Mouse (Mus musculus) WW6 (cell line): ENCODE results near the gene Cck.

Source experiments
- DNase-seq: peaks from one replicate; pipeline ENCODE4 v3.0.0-alpha.2; 2013; ENCODE audit warnings: low read depth, low spot score

The Cck gene

DNA sequence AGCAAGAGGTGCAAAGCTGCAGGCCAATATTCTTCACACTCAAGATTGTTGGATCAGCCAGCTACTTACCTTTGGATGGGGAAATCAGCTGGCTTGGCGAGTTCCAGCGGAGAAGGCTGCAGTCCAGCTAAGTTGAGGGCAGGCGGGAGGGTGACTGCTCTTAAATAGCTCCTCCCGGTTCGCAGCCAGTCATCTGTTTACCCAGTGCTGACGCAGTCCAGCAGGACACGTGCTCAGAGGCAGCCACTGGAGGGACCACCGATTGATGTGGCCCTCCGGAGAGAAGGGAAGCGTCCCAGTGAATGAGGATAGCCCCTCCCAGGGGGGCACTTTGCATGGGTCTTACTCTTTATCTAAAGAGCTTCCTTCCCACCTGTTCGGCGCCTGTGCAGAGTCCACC lies at the start of gene Cck:
Cck (minus strand) TSS at position 166 of the 400 bp plus-strand sequence.
- no peak for DNase-seq

GRCm38 (mm10) chr9:121541530-121541929 lies 46.0 kb upstream of the Cck start:
- no peak for DNase-seq

GRCm38 (mm10) chr9:121532626-121533025 lies 37.1 kb upstream of the Cck start:
- DNase-seq: no peak

DNA sequence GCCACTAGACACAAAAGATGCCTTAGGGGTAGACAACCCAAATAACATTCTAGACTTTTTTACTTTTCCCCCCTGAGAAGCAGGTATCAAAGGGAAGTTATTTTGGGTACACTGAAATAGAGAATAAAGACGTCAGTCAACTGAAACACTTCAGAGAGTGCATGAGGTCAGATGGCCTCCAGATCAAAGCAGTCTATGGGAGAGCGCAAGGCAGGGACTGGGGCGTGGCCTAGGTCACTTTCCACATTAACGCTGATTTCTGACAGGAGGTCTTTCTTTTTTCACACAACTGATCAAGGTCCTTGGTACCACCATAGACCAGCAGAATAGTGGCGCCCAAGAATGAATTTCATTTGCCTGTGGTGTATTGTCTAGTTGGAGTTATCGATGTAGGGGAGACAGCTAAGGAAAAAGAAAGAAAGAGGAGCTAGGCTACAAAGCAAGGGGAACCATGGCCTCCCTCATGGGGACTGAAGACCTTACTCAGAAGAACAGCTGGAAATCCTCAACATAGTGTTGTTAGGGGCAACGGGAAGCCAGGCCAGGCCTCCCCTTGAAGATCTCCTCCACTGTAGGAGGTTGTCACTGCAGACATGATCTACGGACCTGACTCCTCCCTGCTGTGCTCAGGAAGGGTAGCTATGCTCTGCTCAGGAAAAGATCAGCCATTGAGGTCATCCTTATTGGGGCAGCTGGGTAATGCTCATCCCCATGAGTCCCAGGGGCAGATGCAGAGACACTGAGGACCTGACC lies 33.3 kb upstream of the Cck start:
- no peak for DNase-seq

GRCm38 (mm10) chr9:121526171-121526570 lies 30.7 kb upstream of the Cck start:
- DNase-seq: no peak

DNA sequence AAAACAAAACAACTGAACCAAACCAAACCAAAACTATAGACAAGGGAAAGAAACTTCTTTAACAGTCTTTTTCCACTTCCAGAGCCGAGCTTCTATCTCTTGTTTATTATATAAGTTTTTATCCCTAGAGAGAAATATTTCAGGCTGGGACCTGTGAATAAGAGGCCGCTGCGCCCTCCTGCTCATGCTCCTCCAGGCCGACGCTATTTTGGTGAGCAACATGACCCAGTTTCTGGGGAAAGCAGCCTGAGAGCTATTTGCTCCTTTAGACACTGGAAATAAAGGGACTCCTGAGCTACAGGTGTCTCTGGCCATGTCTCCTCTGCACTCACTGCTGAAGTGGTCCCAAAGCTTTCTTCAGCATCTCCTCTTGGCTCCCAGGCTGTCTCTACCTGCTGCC lies 24.6 kb upstream of the Cck start:
- DNase-seq: no peak

DNA sequence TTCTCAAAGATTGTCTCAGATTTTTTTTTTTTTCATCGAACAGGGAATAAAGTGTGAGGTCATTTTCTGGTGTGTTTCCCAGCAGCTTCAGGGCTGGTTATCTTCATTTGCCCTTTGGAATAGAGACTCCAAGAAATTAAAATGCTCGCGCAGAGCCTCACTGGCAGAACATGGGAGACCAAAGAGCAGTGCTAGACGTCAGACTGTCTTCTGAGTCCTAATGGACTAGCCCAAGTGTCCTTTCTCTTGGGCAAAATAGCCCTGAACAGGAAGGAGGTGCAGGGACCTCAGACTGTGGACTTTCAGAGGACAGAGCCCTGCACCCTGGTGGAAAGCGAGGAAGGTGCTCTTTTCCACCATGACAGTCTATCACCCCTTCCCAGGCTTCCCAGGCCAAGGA lies 19.0 kb upstream of the Cck start:
- no peak for DNase-seq

DNA sequence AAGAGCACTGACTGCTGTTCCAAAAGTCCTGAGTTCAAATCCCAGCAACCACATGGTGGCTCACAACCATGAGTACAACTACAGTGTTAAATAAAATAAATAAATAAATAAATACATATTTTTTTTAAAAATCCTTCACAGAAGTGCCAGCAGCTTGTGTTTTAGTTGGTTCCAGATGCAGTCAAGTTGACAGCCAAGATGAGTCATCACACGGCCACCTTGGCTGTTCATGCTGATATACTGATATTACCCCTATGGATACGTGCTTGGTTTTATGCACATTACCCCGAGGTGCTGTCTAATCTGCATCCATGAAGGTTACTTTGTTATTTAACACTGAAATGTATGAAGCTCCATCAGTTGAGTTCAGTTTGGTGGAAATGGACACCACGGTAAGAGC lies 16.4 kb upstream of the Cck start:
- DNase-seq: no peak

- no peak for DNase-seq
Measured at GRCm38 (mm10) chr9:121506478-121507180, 11.1 kb upstream of the Cck start.

GRCm38 (mm10) chr9:121505346-121505745 lies 9.9 kb upstream of the Cck start:
- DNase-seq: no peak

- no peak for DNase-seq
Measured at GRCm38 (mm10) chr9:121496102-121496501, 608 bp upstream of the Cck start.

GRCm38 (mm10) chr9:121494006-121494767 lies 1.3 kb downstream of the Cck start:
- peak; percentile 38 for DNase-seq

- no peak for DNase-seq
Measured at GRCm38 (mm10) chr9:121491592-121492240, 3.8 kb downstream of the Cck start.

- no peak for DNase-seq
Measured at GRCm38 (mm10) chr9:121487216-121487615, 8.3 kb downstream of the Cck start.

GRCm38 (mm10) chr9:121479453-121479852 lies 16.0 kb downstream of the Cck start:
- DNase-seq: peak; percentile 52

DNA sequence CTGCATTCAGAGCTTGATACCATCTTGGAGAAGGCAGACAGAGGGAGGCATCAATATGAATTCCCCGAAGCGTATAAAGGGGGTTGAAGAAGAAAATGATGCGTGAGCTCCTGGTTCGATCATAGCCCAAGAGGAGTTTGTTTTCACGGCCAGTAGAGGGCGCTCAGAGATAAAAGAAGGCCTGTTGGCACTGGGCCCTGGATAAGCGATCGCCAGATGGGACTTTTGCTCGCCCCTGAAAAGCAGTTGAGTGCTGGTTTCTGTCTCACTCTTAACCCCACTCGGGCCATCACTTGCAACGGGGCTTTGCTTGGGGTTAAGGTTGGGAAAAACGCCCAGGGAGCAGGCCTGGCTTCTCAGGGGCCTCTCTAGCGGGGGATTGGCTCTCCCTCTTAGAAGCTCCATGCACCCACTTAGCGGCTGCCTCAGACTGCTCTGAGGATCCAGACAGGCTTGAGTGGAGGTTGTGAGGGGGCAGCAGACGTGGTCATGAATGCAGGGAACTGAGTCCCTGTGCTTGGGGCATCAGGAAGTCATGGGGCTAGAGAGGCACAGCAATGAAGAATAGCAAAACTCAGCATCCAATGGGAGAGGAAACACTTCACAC lies 18.1 kb downstream of the Cck start:
- peak; percentile 47 for DNase-seq

DNA sequence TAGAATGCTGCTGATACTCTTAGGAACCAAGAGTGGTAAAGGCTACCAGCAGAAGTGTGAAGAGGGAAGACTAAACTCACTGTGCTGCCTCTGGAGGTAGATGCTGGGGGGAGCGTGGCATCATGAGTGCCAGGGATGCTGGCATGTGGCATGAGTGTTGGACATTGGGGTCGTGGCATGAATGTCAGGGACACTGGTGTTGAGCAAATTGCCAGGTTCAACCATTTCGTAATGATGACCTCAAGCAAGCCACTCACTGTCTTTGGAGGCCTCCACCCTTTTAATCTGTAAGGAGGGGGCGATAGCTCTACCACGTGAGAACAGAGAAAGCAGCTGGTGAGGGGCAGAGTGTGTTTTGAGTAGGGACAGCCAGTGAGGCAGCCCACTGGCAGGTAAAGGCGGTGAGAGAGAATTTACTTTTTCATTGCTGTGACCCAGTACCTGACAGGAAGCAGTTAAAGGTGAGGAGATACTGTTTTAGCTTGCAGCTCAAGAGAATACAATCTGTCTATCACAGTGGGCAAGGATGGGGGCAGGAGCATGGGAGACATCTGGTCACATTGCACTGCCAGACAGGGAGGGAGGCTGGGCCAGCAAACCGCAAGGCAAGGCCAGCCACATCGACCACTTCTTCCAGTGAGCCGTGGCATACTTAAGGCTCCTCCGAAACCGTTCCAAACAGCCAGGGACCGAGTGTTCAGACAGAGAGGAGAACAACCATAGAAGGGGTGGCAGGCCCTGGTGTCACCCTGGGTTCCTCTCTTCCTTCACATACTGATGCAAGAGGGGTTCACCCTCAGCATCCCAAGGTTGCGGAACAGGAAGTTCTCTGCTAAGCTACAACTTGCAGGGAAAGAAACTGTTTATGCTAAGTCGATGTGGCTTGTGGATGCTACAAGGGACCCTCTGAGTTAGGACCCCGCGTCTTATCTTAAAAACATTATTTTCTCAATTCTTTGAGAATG lies 19.7 kb downstream of the Cck start:
- no peak for DNase-seq

GRCm38 (mm10) chr9:121474771-121475170 lies 20.7 kb downstream of the Cck start:
- no peak for DNase-seq

DNA sequence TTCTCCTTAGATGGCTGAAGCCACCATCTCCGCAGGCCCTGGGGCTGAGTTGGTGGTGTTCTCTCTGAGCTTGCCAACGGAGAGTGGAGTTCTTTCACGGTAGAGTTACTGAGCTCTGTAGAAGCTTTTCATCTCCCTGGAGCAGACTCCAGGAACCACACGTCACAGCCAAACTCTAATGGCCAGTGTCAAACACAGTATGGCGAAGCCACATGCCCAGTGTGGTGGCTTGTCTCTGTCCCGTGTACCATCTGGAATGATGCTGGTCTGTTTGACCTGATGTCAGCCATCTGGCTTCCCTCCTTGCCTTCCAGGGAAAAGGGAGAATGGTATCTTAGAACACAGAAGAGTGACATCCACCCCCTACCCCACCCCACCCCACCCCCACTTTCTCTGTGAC lies 25.8 kb downstream of the Cck start:
- no peak for DNase-seq

DNA sequence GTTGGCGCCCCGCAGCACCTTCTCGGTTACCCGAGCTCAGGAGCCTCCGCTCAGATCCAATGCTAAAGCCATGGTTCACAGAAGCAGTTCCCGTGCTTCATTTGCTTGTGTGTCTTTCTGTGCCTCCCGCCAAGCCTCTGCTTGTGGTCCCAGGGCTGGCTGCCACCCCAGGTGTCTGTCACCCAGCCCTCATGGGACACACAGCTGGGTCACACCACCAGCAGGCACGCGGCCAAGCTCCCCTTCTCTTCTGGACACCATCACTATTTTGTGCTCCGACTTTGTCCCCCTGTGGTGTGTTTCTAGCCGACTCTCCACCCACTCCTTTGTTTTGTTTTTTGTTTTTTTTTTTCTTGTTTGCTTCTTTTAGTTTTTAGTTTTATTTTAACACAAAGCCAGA lies 28.0 kb downstream of the Cck start:
- DNase-seq: no peak
